30 mouse cellular contexts compared by ENCODE assay signal in genomic region chr7:37246156-37246555, GRCm38 (mm10).
DNase-seq lines count a peak whose midpoint lies in the region; ATAC-seq and TF ChIP-seq lines count a peak whose summit lies in the region.
"Had no signal": no experiment of that assay in that cellular context is flagged by ENCODE, and none has a peak within 500 bp of the region (broad histone marks: within the 10 kb centered on the region; RNA-seq: fewer than 3 reads in every experiment).

No protein-coding gene starts in this region.

- no peak overlapping the region for H3K9ac ChIP-seq in midbrain, postnatal 0 days (replicated peaks; ENCODE audit: low read length, poor library complexity, severe bottlenecking)
- H3K9ac ChIP-seq in hindbrain, embryonic 14.5 days, result no peak overlapping the region
- H3K9ac ChIP-seq: embryonic facial prominence, embryonic 13.5 days; forebrain, embryonic 12.5 days; limb, embryonic 13.5 days; liver, embryonic 12.5 days; midbrain, embryonic 12.5 days had no signal

- no peaks in the 10 kb centered on the region for H3K9me3 ChIP-seq in midbrain, postnatal 0 days (ENCODE audit: low read length)
- H3K9me3 ChIP-seq in hindbrain, embryonic 14.5 days (ENCODE audit: control insufficient read depth, low read length), result no peaks in the 10 kb centered on the region
- H3K9me3 ChIP-seq: embryonic facial prominence, embryonic 13.5 days; forebrain, embryonic 12.5 days; hindbrain, embryonic 10.5 days; limb, embryonic 13.5 days; liver, embryonic 12.5 days; midbrain, embryonic 12.5 days had no signal

- H3K4me2 ChIP-seq in midbrain, postnatal 0 days (ENCODE audit: low read depth, low read length, poor library complexity, severe bottlenecking), result no peak overlapping the region
- H3K4me2 ChIP-seq in hindbrain, embryonic 14.5 days (replicated peaks), result no peak overlapping the region
- H3K4me2 ChIP-seq: embryonic facial prominence, embryonic 13.5 days; forebrain, embryonic 12.5 days; heart, embryonic 11.5 days; limb, embryonic 13.5 days; liver, embryonic 12.5 days; midbrain, embryonic 12.5 days had no signal

- no peak for ATAC-seq in midbrain, postnatal 0 days (ENCODE audit: low FRiP score)
- ATAC-seq in hindbrain, embryonic 14.5 days (ENCODE audit: low FRiP score), result no peak
- ATAC-seq: intestine, postnatal 0 days; liver, embryonic 12.5 days; Patski had no signal

- H3K4me3 ChIP-seq in midbrain, postnatal 0 days (ENCODE audit: low read depth, low read length), result no peak overlapping the region
- H3K4me3 ChIP-seq in hindbrain, embryonic 14.5 days (replicated peaks; ENCODE audit: low read length), result no peak overlapping the region
- H3K4me3 ChIP-seq: embryonic facial prominence, embryonic 13.5 days; erythroblast, embryonic 14.5 days; forebrain, embryonic 12.5 days; hindbrain, embryonic 10.5 days; limb, embryonic 13.5 days; liver, embryonic 12.5 days; midbrain, embryonic 12.5 days had no signal

- peak; percentile 27 for DNase-seq in layer of hippocampus, adult 9-11 months
- DNase-seq in layer of hippocampus, postnatal 36 days, result no peak
- peak; percentile 28 to 58 for DNase-seq in frontal cortex, postnatal 36 days (ENCODE audit: low spot score in 2 of 2)
- DNase-seq in left cerebral cortex, postnatal 36 days (ENCODE audit: low spot score in 2 of 2), result peak; percentile 42 to 43
- DNase-seq in telencephalon, adult 2 months (ENCODE audit: low read depth, low spot score), result peak; percentile 58
- DNase-seq in midbrain, postnatal 0 days (ENCODE audit: low spot score), result no peak
- no peak for DNase-seq in hindbrain, embryonic 14.5 days (ENCODE audit: low spot score)
- DNase-seq: adrenal gland, postnatal 36 days; cerebellum, adult 11-12 months; cerebellum, postnatal 36 days; embryo, embryonic 11 days; gastrocnemius, postnatal 10 days; heart, postnatal 10 days; kidney, postnatal 36 days; lung, adult 18-20 months; lung, postnatal 14 days; retina, postnatal 1 day; thymus, postnatal 14 days had no signal

- H3K27me3 ChIP-seq in midbrain, postnatal 0 days (ENCODE audit: insufficient read depth, low read length), result no peaks in the 10 kb centered on the region
- no peaks in the 10 kb centered on the region for H3K27me3 ChIP-seq in hindbrain, embryonic 14.5 days (ENCODE audit: control insufficient read depth, insufficient read depth, low read length)
- H3K27me3 ChIP-seq: CH12.LX; forebrain, embryonic 12.5 days; limb, embryonic 13.5 days; liver, embryonic 12.5 days; midbrain, embryonic 12.5 days had no signal

- 87% methylated on average over 4 of the region's 4 CpGs for WGBS in midbrain, postnatal 0 days
- WGBS in hindbrain, embryonic 14.5 days, result 84% methylated on average over 4 of the region's 4 CpGs

- H3K36me3 ChIP-seq in midbrain, postnatal 0 days (ENCODE audit: insufficient read depth, low read length), result no peaks in the 10 kb centered on the region
- H3K36me3 ChIP-seq in hindbrain, embryonic 14.5 days (replicated peaks; ENCODE audit: control insufficient read depth, insufficient read depth), result no peaks in the 10 kb centered on the region
- H3K36me3 ChIP-seq: embryonic facial prominence, embryonic 13.5 days; forebrain, embryonic 12.5 days; G1E; hindbrain, embryonic 10.5 days; limb, embryonic 13.5 days; liver, embryonic 12.5 days; midbrain, embryonic 12.5 days had no signal

- TF ChIP-seq CTCF in midbrain, postnatal 0 days (IDR thresholded peaks at IDR 0.05), result no peak

- intact Hi-C loops in left cerebral cortex, postnatal 36 days (cut with DNase I), result no loop called here

- no peak overlapping the region for H3K27ac ChIP-seq in midbrain, postnatal 0 days (ENCODE audit: low read depth, low read length)
- no peak overlapping the region for H3K27ac ChIP-seq in hindbrain, embryonic 14.5 days
- H3K27ac ChIP-seq: embryonic facial prominence, embryonic 13.5 days; forebrain, embryonic 12.5 days; hindbrain, embryonic 10.5 days; limb, embryonic 13.5 days; liver, embryonic 12.5 days; midbrain, embryonic 12.5 days had no signal

- H3K4me1 ChIP-seq in midbrain, postnatal 0 days (ENCODE audit: insufficient read depth, low read length), result no peaks in the 10 kb centered on the region
- no peaks in the 10 kb centered on the region for H3K4me1 ChIP-seq in hindbrain, embryonic 14.5 days (replicated peaks; ENCODE audit: control insufficient read depth, insufficient read depth, low read length)
- H3K4me1 ChIP-seq: forebrain, embryonic 12.5 days; hindbrain, embryonic 10.5 days; limb, embryonic 13.5 days; liver, embryonic 12.5 days; midbrain, embryonic 12.5 days had no signal

Comparison
In these comparisons a context has a peak if more than half of its experiments do, and no peak if none do; other contexts are left out.
1. DNase-seq: peak in layer of hippocampus, adult 9-11 months (single experiment), frontal cortex, postnatal 36 days (2 of 2), left cerebral cortex, postnatal 36 days (2 of 2) and telencephalon, adult 2 months (single experiment); none in layer of hippocampus, postnatal 36 days (0 of 2), midbrain, postnatal 0 days (single experiment) and hindbrain, embryonic 14.5 days (single experiment).